Mouse (Mus musculus): ENCODE results near the gene Fbrsl1.

- TF ChIP-seq EP300 (IDR thresholded peaks at IDR 0.05; ENCODE audit: insufficient read depth, low read depth, low read length) (no peak), CTCF (IDR thresholded peaks at IDR 0.05; ENCODE audit: low read depth, low read length) (no peak)
Observed at GRCm38 (mm10) chr5:110385263-110385662, 63.0 kb downstream of the Fbrsl1 start.
